Mouse (Mus musculus) MEL (cell line): ENCODE measurements around the gene Retnlg. TPM values are rescaled to one million over a fixed set of nuclear protein-coding genes. Genes with fewer than 3 reads are reported as not detected.

Experiments
- DNase-seq: peaks from one replicate; pipeline ENCODE4 v3.0.0; 2011; ENCODE audit warnings: low read depth, low spot score
- H3K27ac ChIP-seq: 2 replicates; pipeline ENCODE4 v1.5.1; 2012; ENCODE audit warnings: low read depth, mild to moderate bottlenecking, control low read depth, low read length, moderate library complexity; ENCODE audit not compliant: control insufficient read depth
- H3K27me3 ChIP-seq, 2 experiments: fragments of 150-350 bp in 1 of 2; sonication (generic) in 1 of 2; 2 replicates each; pipeline ENCODE4 v1.6.1; 2012; ENCODE audit warnings: low read length in 2 of 2, mild to moderate bottlenecking in 2 of 2, improper control_type of control experiment in 1 of 2, moderate library complexity in 1 of 2; ENCODE audit not compliant: insufficient read depth in 2 of 2, control insufficient read depth in 1 of 2
- H3K36me3 ChIP-seq, 2 experiments: 2 replicates each; pipeline ENCODE4 v1.6.1; 2012 to 2014; ENCODE audit warnings: low read length in 2 of 2, improper control_type of control experiment in 1 of 2, inconsistent platforms in 1 of 2, mild to moderate bottlenecking in 1 of 2; ENCODE audit not compliant: insufficient read depth in 2 of 2, control insufficient read depth in 1 of 2
- H3K4me1 ChIP-seq, 2 experiments: fragments of 150-350 bp in 1 of 2; sonication (generic) in 1 of 2; 2 replicates each; pipeline ENCODE4 v1.6.1; 2012; ENCODE audit warnings: low read length in 2 of 2, improper control_type of control experiment in 1 of 2, mild to moderate bottlenecking in 1 of 2; ENCODE audit not compliant: insufficient read depth in 2 of 2, control insufficient read depth in 1 of 2
- H3K4me3 ChIP-seq, 2 experiments: fragments of 150-350 bp in 1 of 2; sonication (generic) in 1 of 2; 2 replicates each; pipeline ENCODE4 v1.5.1; 2012; ENCODE audit warnings: low read depth in 2 of 2, low read length in 2 of 2, mild to moderate bottlenecking in 2 of 2, moderate library complexity in 2 of 2, control low read depth in 1 of 2, improper control_type of control experiment in 1 of 2; ENCODE audit not compliant: control insufficient read depth in 1 of 2, insufficient read depth in 1 of 2
- H3K79me2 ChIP-seq: 2 replicates; pipeline ENCODE4 v1.6.1; 2012; ENCODE audit warnings: mild to moderate bottlenecking, low read length, moderate library complexity; ENCODE audit not compliant: control insufficient read depth, poor library complexity, insufficient read depth
- H3K9ac ChIP-seq: 2 replicates; pipeline ENCODE4 v1.6.1; 2012; ENCODE audit warnings: low read depth, mild to moderate bottlenecking, control low read depth, low read length, moderate library complexity; ENCODE audit not compliant: control insufficient read depth, poor library complexity, severe bottlenecking
- H3K9me3 ChIP-seq: fragments of 150-350 bp; sonication (generic); replicated peaks from 2 replicates; pipeline ENCODE4 v1.6.1; 2012; ENCODE audit warnings: mild to moderate bottlenecking, low read length, improper control_type of control experiment, moderate library complexity; ENCODE audit not compliant: insufficient read depth
- CHD2 ChIP-seq: IDR thresholded peaks from 2 replicates; pipeline ENCODE4 v1.6.1; 2011; ENCODE audit warnings: low read length, improper control_type of control experiment
- TCF12 ChIP-seq: IDR thresholded peaks from 2 replicates; pipeline ENCODE4 v1.6.1; 2014; ENCODE audit warnings: low read depth, mild to moderate bottlenecking, inconsistent platforms, low read length, improper control_type of control experiment, moderate library complexity
- USF1 ChIP-seq: IDR thresholded peaks from 2 replicates; pipeline ENCODE4 v1.6.1; 2014; ENCODE audit warnings: low read depth, mild to moderate bottlenecking, inconsistent platforms, low read length, improper control_type of control experiment, moderate library complexity
- polyA plus RNA-seq, 2 experiments: library from polyadenylated mRNA; stranded (reverse) in 1 of 2; unstranded in 1 of 2; fragments of >175 nt in 1 of 2; fragments of >200 nt in 1 of 2; gene quantifications; 2 replicates each; pipeline versions ENCODE4 v1.2.1 to v1.2.4; 2012; ENCODE audit warnings: low replicate concordance in 2 of 2, low read depth in 1 of 2; ENCODE audit not compliant: insufficient read length in 2 of 2, insufficient read depth in 1 of 2, missing spikeins in 1 of 2
- total RNA-seq: library from RNA; depleted of rRNA; stranded (reverse); fragments of 300-350 nt; gene quantifications from 2 replicates; pipeline ENCODE4 v1.2.3, GENCODE M21; 2012; rRNA removed

Retnlg gene
- total and polyA plus RNA-seq, 3 experiments = not detected

- DNase-seq = no peak
- TF ChIP-seq CHD2 = no peak
- TF ChIP-seq USF1 = peak; percentile 52; the same call in 1 of the 2 replicates
- TF ChIP-seq TCF12 = peak; percentile 28; the same call in 1 of the 2 replicates
- no peaks in the 10 kb centered on the region for H3K79me2 ChIP-seq
Observed at GRCm38 (mm10) chr16:48923724-48924123, 51.3 kb downstream of the Retnlg start.

More at GRCm38 (mm10) chr16:48923724-48924123, 51.3 kb downstream of the Retnlg start:
- Histone ChIP-seq H3K9me3 (no peaks in the 10 kb centered on the region), H3K9ac (no peak overlapping the region), H3K27me3 (no peaks in the 10 kb centered on the region), H3K4me1 (no peaks in the 10 kb centered on the region; a peak in 1 of 4 replicates), H3K27ac (no peak overlapping the region), H3K4me3 (no peak overlapping the region), H3K36me3 (peaks cover 0 to 24% of the 10 kb centered on the region in 2 experiments; a peak in 2 of 4 replicates)

Other genes starting within 250 kb of the Retnlg start
- not detected in 2 replicates for gene Trat1, start 100.6 kb upstream of the Retnlg start, total RNA-seq
- not detected for gene Trat1, start 100.6 kb upstream of the Retnlg start, polyA plus RNA-seq
- gene Retnlb, start 55.8 kb upstream of the Retnlg start, total RNA-seq = not detected in 2 replicates
- gene Retnlb, start 55.8 kb upstream of the Retnlg start, polyA plus RNA-seq = not detected
- not detected in 2 replicates for gene Retnla, start 30.1 kb upstream of the Retnlg start, total RNA-seq
- not detected for gene Retnla, start 30.1 kb upstream of the Retnlg start, polyA plus RNA-seq
- 22.4 and 28.1 TPM in 2 replicates for gene Dzip3, start 121.5 kb downstream of the Retnlg start, total RNA-seq
- gene Dzip3, start 121.5 kb downstream of the Retnlg start, polyA plus RNA-seq = 10 to 100 TPM in 1 of 2 experiments, not detected in 1; 22.8 TPM
- 22.4 and 24.6 TPM in 2 replicates for gene Cip2a, start 121.6 kb downstream of the Retnlg start, total RNA-seq
- gene Cip2a, start 121.6 kb downstream of the Retnlg start, polyA plus RNA-seq = 10 to 100 TPM in 1 of 2 experiments, not detected in 1; 52.6 TPM
- not detected in 2 replicates for gene Myh15, start 184.9 kb downstream of the Retnlg start, total RNA-seq
- not detected for gene Myh15, start 184.9 kb downstream of the Retnlg start, polyA plus RNA-seq